Mouse (Mus musculus) heart, adult 18-20 months (tissue): ENCODE data around the gene Ppp4r3a. TPM values are rescaled to one million over a fixed set of nuclear protein-coding genes. Genes with fewer than 3 reads are reported as not detected.
"Not testable (repeated sequence)": the region's sequence is repeated elsewhere in the genome, so short reads cannot be mapped to it uniquely, and the experiment has no call there.

Source experiments
- DNase-seq, 2 experiments: peaks; one replicate each; pipeline ENCODE4 v3.0.0; 2021 to 2022; ENCODE audit warnings: mixed read lengths in 1 of 2
- total RNA-seq, 2 experiments: library from RNA; stranded (reverse); gene quantifications; 2 replicates each; pipeline ENCODE4 v1.2.3; 2021

The Ppp4r3a gene
- total RNA-seq, 2 experiments from 2014 or later, result 21.1 to 23.0 TPM

- peak; percentile 81 to 87 for DNase-seq
These were observed 54.4 kb downstream of the Ppp4r3a start, which contains the start of gene Ccdc88c for GRCm38 (mm10) chr12:101028954-101029731. Ccdc88c (minus strand) TSS chr12:101029056.

- DNase-seq, result peak in 1 of 2 experiments; percentile 38
These were observed 55.1 kb downstream of the Ppp4r3a start for GRCm38 (mm10) chr12:101028247-101028953.

- peak; percentile 35 to 37 for DNase-seq
These were observed 55.9 kb downstream of the Ppp4r3a start for GRCm38 (mm10) chr12:101027451-101028246.

GRCm38 (mm10) chr12:101026946-101027345, 56.6 kb downstream of the Ppp4r3a start:
- no peak for DNase-seq

GRCm38 (mm10) chr12:101026518-101026917, 57.0 kb downstream of the Ppp4r3a start:
- DNase-seq, result no peak

- no peak for DNase-seq
These were observed 57.5 kb downstream of the Ppp4r3a start for GRCm38 (mm10) chr12:101026025-101026424.

GRCm38 (mm10) chr12:101025379-101025778, 58.1 kb downstream of the Ppp4r3a start:
- DNase-seq, result no peak

GRCm38 (mm10) chr12:101024824-101025223, 58.7 kb downstream of the Ppp4r3a start:
- no peak for DNase-seq

- no peak for DNase-seq
These were observed 60.4 kb downstream of the Ppp4r3a start for GRCm38 (mm10) chr12:101023143-101023542.

- DNase-seq, result no peak
These were observed 61.1 kb downstream of the Ppp4r3a start for GRCm38 (mm10) chr12:101022353-101022752.

GRCm38 (mm10) chr12:101021484-101022226, 61.8 kb downstream of the Ppp4r3a start:
- DNase-seq, result no peak

GRCm38 (mm10) chr12:101020210-101021015, 63.1 kb downstream of the Ppp4r3a start:
- no peak for DNase-seq

- DNase-seq, result no peak
These were observed 64.1 kb downstream of the Ppp4r3a start for GRCm38 (mm10) chr12:101019443-101019842.

- no peak for DNase-seq
These were observed 64.5 kb downstream of the Ppp4r3a start for GRCm38 (mm10) chr12:101019031-101019430.

- peak; percentile 58 to 84 for DNase-seq
These were observed 65.5 kb downstream of the Ppp4r3a start for GRCm38 (mm10) chr12:101017971-101018371.

GRCm38 (mm10) chr12:101016412-101016928, 67.0 kb downstream of the Ppp4r3a start:
- no peak for DNase-seq

GRCm38 (mm10) chr12:101015926-101016325, 67.6 kb downstream of the Ppp4r3a start:
- DNase-seq, result peak in 1 of 2 experiments; percentile 69

- no peak for DNase-seq
These were observed 68.3 kb downstream of the Ppp4r3a start for GRCm38 (mm10) chr12:101015165-101015560.

GRCm38 (mm10) chr12:101014549-101015164, 68.8 kb downstream of the Ppp4r3a start:
- no peak for DNase-seq

GRCm38 (mm10) chr12:101013668-101014067, 69.8 kb downstream of the Ppp4r3a start:
- DNase-seq, result not testable (repeated sequence)
